Mouse (Mus musculus): ENCODE measurements around the gene Oscp1.
"Not testable (repeated sequence)": the region's sequence is repeated elsewhere in the genome, so short reads cannot be mapped to it uniquely, and the experiment has no call there.

Gene Oscp1

GRCm38 (mm10) chr4:126083021-126083420 lies 24.7 kb downstream of the Oscp1 start:
- DNase-seq (ENCODE audit: low spot score in 2 of 2): no peak

GRCm38 (mm10) chr4:126084382-126084781 lies 26.0 kb downstream of the Oscp1 start:
- DNase-seq (ENCODE audit: low spot score in 2 of 2): no peak

GRCm38 (mm10) chr4:126085996-126086576 lies 27.7 kb downstream of the Oscp1 start:
- DNase-seq (ENCODE audit: low spot score in 2 of 2): peak; percentile 59 to 69

GRCm38 (mm10) chr4:126090101-126090847 lies 31.9 kb downstream of the Oscp1 start:
- DNase-seq (ENCODE audit: low spot score in 2 of 2): no peak

- no peak for DNase-seq (ENCODE audit: low spot score in 2 of 2)
Observed at GRCm38 (mm10) chr4:126090848-126091124, 32.4 kb downstream of the Oscp1 start.

- no peak for DNase-seq (ENCODE audit: low spot score in 2 of 2)
Observed at GRCm38 (mm10) chr4:126091873-126092272, 33.5 kb downstream of the Oscp1 start.

GRCm38 (mm10) chr4:126095622-126096430 lies 37.5 kb downstream of the Oscp1 start:
- not testable (repeated sequence) for DNase-seq (ENCODE audit: low spot score in 2 of 2)

- peak; percentile 89 to 94 for DNase-seq (ENCODE audit: low spot score in 2 of 2)
Observed at GRCm38 (mm10) chr4:126096464-126097111, 38.2 kb downstream of the Oscp1 start, which contains the start of gene Lsm10. Gene Lsm10 (plus strand): TSS chr4:126096623.

- no peak for DNase-seq (ENCODE audit: low spot score in 2 of 2)
Observed at GRCm38 (mm10) chr4:126097711-126098253, 39.4 kb downstream of the Oscp1 start.

GRCm38 (mm10) chr4:126099365-126099764 lies 41.0 kb downstream of the Oscp1 start:
- no peak for DNase-seq (ENCODE audit: low spot score in 2 of 2)

GRCm38 (mm10) chr4:126100764-126101163 lies 42.4 kb downstream of the Oscp1 start:
- DNase-seq (ENCODE audit: low spot score in 2 of 2): no peak

- DNase-seq (ENCODE audit: low spot score in 2 of 2): no peak
Observed at GRCm38 (mm10) chr4:126102061-126102841, 43.9 kb downstream of the Oscp1 start.

- peak; percentile 79 to 94 for DNase-seq (ENCODE audit: low spot score in 2 of 2)
Observed at GRCm38 (mm10) chr4:126103057-126103581, 44.8 kb downstream of the Oscp1 start.

- peak; percentile 90 to 95 for DNase-seq (ENCODE audit: low spot score in 2 of 2)
Observed at GRCm38 (mm10) chr4:126103590-126104068, 45.3 kb downstream of the Oscp1 start, which contains the start of gene Stk40. Gene Stk40 (plus strand): TSS chr4:126103957.

- peak in 1 of 2 experiments; percentile 43 for DNase-seq (ENCODE audit: low spot score in 2 of 2)
Observed at GRCm38 (mm10) chr4:126104261-126105075, 46.1 kb downstream of the Oscp1 start.

- DNase-seq (ENCODE audit: low spot score in 2 of 2): no peak
Observed at GRCm38 (mm10) chr4:126105131-126105783, 46.9 kb downstream of the Oscp1 start.

- DNase-seq (ENCODE audit: low spot score in 2 of 2): no peak
Observed at GRCm38 (mm10) chr4:126108061-126108740, 49.8 kb downstream of the Oscp1 start.

GRCm38 (mm10) chr4:126109613-126110373 lies 51.4 kb downstream of the Oscp1 start:
- DNase-seq (ENCODE audit: low spot score in 2 of 2): no peak

All from urinary bladder, adult 18-20 months (tissue).